Comparison of ENCODE assay signal across 21 mouse cellular contexts in genomic region chr4:81249245-81249644, GRCm38 (mm10).
DNase-seq lines count a peak whose midpoint lies in the region; ATAC-seq and TF ChIP-seq lines count a peak whose summit lies in the region.
"Had no signal": no experiment of that assay in that cellular context is flagged by ENCODE, and none has a peak within 500 bp of the region (broad histone marks: within the 10 kb centered on the region; RNA-seq: fewer than 3 reads in every experiment).

No protein-coding gene starts in this region.

- no peak for TF ChIP-seq POLR2A in liver, adult 2 months (IDR thresholded peaks at IDR 0.05; ENCODE audit: extremely low read depth, insufficient read depth, low read length)

- no peak overlapping the region for H3K4me3 ChIP-seq in liver, adult 2 months (ENCODE audit: insufficient read depth, low read depth, low read length)
- no peak overlapping the region for H3K4me3 ChIP-seq in liver, postnatal 0 days (ENCODE audit: low read depth, low read length)
- H3K4me3 ChIP-seq in stomach, embryonic 15.5 days (replicated peaks): no peak overlapping the region
- H3K4me3 ChIP-seq in stomach, postnatal 0 days (ENCODE audit: low read depth, low read length): no peak overlapping the region
- H3K4me3 ChIP-seq: embryonic facial prominence, embryonic 13.5 days; forebrain, embryonic 13.5 days; gastrocnemius, adult 2 months; heart, embryonic 12.5 days; hindbrain, embryonic 10.5 days had no signal

- ATAC-seq in liver, postnatal 0 days: no peak
- ATAC-seq in stomach, embryonic 15.5 days (ENCODE audit: insufficient read depth, low FRiP score, low read depth): 0 out of 2 replicates have a peak, but pooled peaks have one; percentile 58
- no peak for ATAC-seq in stomach, postnatal 0 days (ENCODE audit: low FRiP score, low TSS enrichment)
- ATAC-seq: activated CD4-positive, CD25-positive, alpha-beta regulatory T cell, adult 4 months; forebrain, embryonic 13.5 days; forebrain, postnatal 0 days; Patski had no signal

- no peak for TF ChIP-seq CTCF in liver, adult 2 months (IDR thresholded peaks at IDR 0.05; ENCODE audit: low read depth, low read length)
- no peak for TF ChIP-seq CTCF in liver, postnatal 0 days (IDR thresholded peaks at IDR 0.05; ENCODE audit: low read depth)
- no peak for TF ChIP-seq CTCF in stomach, postnatal 0 days (IDR thresholded peaks at IDR 0.05; ENCODE audit: low read depth)

- peaks cover 10% of the 10 kb centered on the region; the same call in 1 of the 2 replicates for H3K4me1 ChIP-seq in liver, adult 2 months (ENCODE audit: control insufficient read depth, insufficient read depth, low read length)
- no peaks in the 10 kb centered on the region for H3K4me1 ChIP-seq in liver, postnatal 0 days (ENCODE audit: insufficient read depth)
- no peaks in the 10 kb centered on the region for H3K4me1 ChIP-seq in stomach, embryonic 15.5 days
- no peaks in the 10 kb centered on the region for H3K4me1 ChIP-seq in stomach, postnatal 0 days (replicated peaks; ENCODE audit: control insufficient read depth, insufficient read depth)
- H3K4me1 ChIP-seq: embryonic facial prominence, embryonic 13.5 days; heart, embryonic 12.5 days; hindbrain, embryonic 10.5 days had no signal

- TF ChIP-seq EP300 in liver, postnatal 0 days (IDR thresholded peaks at IDR 0.05; ENCODE audit: low read depth): no peak
- no peak for TF ChIP-seq EP300 in stomach, postnatal 0 days (optimal IDR thresholded peaks at IDR 0.05)

- WGBS in liver, adult 2 months: 22% methylated on average over 2 of the region's 2 CpGs
- 38% methylated on average over 2 of the region's 2 CpGs for WGBS in liver, postnatal 0 days (ENCODE audit: insufficient replicate concordance)
- 34% methylated on average over 2 of the region's 2 CpGs for WGBS in stomach, embryonic 15.5 days
- WGBS in stomach, postnatal 0 days: 36% methylated on average over 2 of the region's 2 CpGs

- no peak overlapping the region for H3K9ac ChIP-seq in liver, adult 2 months (ENCODE audit: low read depth, low read length)
- no peak overlapping the region for H3K9ac ChIP-seq in liver, postnatal 0 days (replicated peaks)
- no peak overlapping the region for H3K9ac ChIP-seq in stomach, embryonic 15.5 days
- no peak overlapping the region for H3K9ac ChIP-seq in stomach, postnatal 0 days (ENCODE audit: low read length)
- H3K9ac ChIP-seq: embryonic facial prominence, embryonic 13.5 days; forebrain, embryonic 13.5 days; forebrain, postnatal 0 days; heart, embryonic 12.5 days had no signal

- no peaks in the 10 kb centered on the region for H3K27me3 ChIP-seq in liver, adult 2 months (ENCODE audit: control insufficient read depth, insufficient read depth, low read length)
- H3K27me3 ChIP-seq in liver, postnatal 0 days (ENCODE audit: insufficient read depth, low read length): no peaks in the 10 kb centered on the region
- no peaks in the 10 kb centered on the region for H3K27me3 ChIP-seq in stomach, embryonic 15.5 days (replicated peaks)
- H3K27me3 ChIP-seq in stomach, postnatal 0 days (ENCODE audit: control insufficient read depth, insufficient read depth, low read length): no peaks in the 10 kb centered on the region
- H3K27me3 ChIP-seq: CH12.LX; embryonic facial prominence, embryonic 13.5 days; forebrain, embryonic 13.5 days; heart, embryonic 12.5 days; Patski had no signal

- peak; percentile 46 for DNase-seq in kidney, adult 9 months
- DNase-seq in kidney, adult 11 months: no peak
- peak; percentile 78 for DNase-seq in liver, adult 2 months (ENCODE audit: extremely low read depth, low read depth, low spot score)
- DNase-seq in liver, postnatal 0 days: no peak
- DNase-seq in stomach, postnatal 0 days (ENCODE audit: low spot score): no peak
- no peak for DNase-seq in left cerebral cortex, adult 18-20 months (ENCODE audit: low spot score in 2 of 2)
- DNase-seq: adrenal gland, postnatal 14 days; cerebellum, adult 11-12 months; cerebellum, adult 9-10 months; cerebellum, postnatal 25 days; forebrain, postnatal 0 days; gastrocnemius, adult 2 months; gastrocnemius, postnatal 25 days had no signal

- H3K27ac ChIP-seq in liver, adult 2 months (replicated peaks; ENCODE audit: insufficient read depth, low read depth, low read length): peak overlapping the region; percentile 82
- H3K27ac ChIP-seq in liver, postnatal 0 days (ENCODE audit: low read depth): no peak overlapping the region
- no peak overlapping the region for H3K27ac ChIP-seq in stomach, embryonic 15.5 days
- H3K27ac ChIP-seq in stomach, postnatal 0 days (replicated peaks): no peak overlapping the region
- H3K27ac ChIP-seq: embryonic facial prominence, embryonic 13.5 days; forebrain, embryonic 13.5 days; gastrocnemius, adult 2 months; hindbrain, embryonic 10.5 days had no signal

- no peaks in the 10 kb centered on the region for H3K79me2 ChIP-seq in liver, adult 2 months (ENCODE audit: control insufficient read depth, insufficient read depth, low read length)

- no peak overlapping the region for H3K4me2 ChIP-seq in liver, postnatal 0 days (ENCODE audit: low read depth, low read length)
- H3K4me2 ChIP-seq in stomach, embryonic 15.5 days: no peak overlapping the region
- no peak overlapping the region for H3K4me2 ChIP-seq in stomach, postnatal 0 days (replicated peaks; ENCODE audit: low read depth)
- H3K4me2 ChIP-seq: embryonic facial prominence, embryonic 13.5 days; forebrain, embryonic 13.5 days; heart, embryonic 12.5 days had no signal

- H3K9me3 ChIP-seq in liver, postnatal 0 days (ENCODE audit: low read length): no peaks in the 10 kb centered on the region
- H3K9me3 ChIP-seq in stomach, embryonic 15.5 days: no peaks in the 10 kb centered on the region
- H3K9me3 ChIP-seq in stomach, postnatal 0 days (ENCODE audit: control insufficient read depth, low read length): no peaks in the 10 kb centered on the region
- H3K9me3 ChIP-seq: embryonic facial prominence, embryonic 13.5 days; forebrain, embryonic 13.5 days; heart, embryonic 12.5 days; hindbrain, embryonic 10.5 days had no signal

- H3K36me3 ChIP-seq in liver, adult 2 months (ENCODE audit: control insufficient read depth, insufficient read depth, low read length): no peaks in the 10 kb centered on the region
- no peaks in the 10 kb centered on the region for H3K36me3 ChIP-seq in liver, postnatal 0 days (replicated peaks; ENCODE audit: insufficient read depth, low read length)
- H3K36me3 ChIP-seq in stomach, embryonic 15.5 days: no peaks in the 10 kb centered on the region
- no peaks in the 10 kb centered on the region for H3K36me3 ChIP-seq in stomach, postnatal 0 days (ENCODE audit: control insufficient read depth, insufficient read depth, low read length)
- H3K36me3 ChIP-seq: embryonic facial prominence, embryonic 13.5 days; heart, embryonic 12.5 days; hindbrain, embryonic 10.5 days had no signal

Comparison
In these comparisons a context has a peak if more than half of its experiments do, and no peak if none do; other contexts are left out.
1. DNase-seq: peak in kidney, adult 9 months (single experiment) and liver, adult 2 months (single experiment); none in kidney, adult 11 months (single experiment), liver, postnatal 0 days (single experiment), stomach, postnatal 0 days (single experiment) and left cerebral cortex, adult 18-20 months (0 of 2).